Mouse (Mus musculus): ENCODE data around the gene Hoxc10. TPM values are rescaled to one million over a fixed set of nuclear protein-coding genes. Genes with fewer than 3 reads are reported as not detected.

Gene Hoxc10
- total RNA-seq, 2 experiments from 2014 or later = not detected

DNA sequence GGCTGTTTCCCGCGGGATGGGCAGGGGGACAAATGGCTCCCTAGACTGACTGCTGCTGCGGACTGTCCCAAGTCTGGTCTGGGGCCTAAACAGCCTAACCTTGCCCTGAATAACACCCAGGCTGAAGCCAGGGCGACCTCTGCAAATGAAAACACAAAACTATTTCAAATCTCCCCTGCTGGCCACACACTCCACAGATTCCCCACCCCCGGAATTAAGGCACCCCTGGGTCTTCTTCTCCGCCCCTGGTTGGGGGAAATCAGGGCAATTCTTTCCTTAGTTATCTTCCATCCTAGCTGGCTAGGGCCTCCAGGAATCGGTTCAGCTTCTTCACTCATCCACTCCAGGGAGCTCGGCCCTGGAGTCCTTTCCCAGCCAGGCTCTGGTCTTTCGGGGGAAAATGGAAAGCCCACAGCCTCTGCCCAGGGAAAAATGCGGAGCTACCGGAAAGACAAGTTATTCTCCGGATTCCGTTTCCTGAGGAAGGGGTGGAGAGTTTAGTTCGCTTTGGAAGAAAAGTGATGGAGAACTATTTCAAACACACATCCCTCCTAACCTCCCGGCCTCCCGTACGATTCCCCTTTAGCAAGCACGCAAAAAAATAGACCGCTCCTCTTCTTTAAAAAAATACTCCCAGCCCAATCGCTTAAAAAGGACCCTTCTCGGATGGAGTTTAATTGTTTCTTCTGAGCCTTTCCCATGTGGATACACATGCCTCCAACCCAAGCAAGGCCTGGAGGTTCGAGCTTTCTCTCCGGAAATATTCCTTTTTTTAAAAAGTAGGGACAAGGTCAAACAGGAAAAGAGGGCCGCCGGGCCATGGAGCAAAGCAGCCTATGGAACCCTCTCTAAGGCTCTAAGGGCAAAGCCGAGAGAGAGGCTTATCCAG, 1.3 kb upstream of the Hoxc10 start:
- no peak for ATAC-seq (replicated peaks; ENCODE audit: low FRiP score, low TSS enrichment, poor library complexity, severe bottlenecking)

DNA sequence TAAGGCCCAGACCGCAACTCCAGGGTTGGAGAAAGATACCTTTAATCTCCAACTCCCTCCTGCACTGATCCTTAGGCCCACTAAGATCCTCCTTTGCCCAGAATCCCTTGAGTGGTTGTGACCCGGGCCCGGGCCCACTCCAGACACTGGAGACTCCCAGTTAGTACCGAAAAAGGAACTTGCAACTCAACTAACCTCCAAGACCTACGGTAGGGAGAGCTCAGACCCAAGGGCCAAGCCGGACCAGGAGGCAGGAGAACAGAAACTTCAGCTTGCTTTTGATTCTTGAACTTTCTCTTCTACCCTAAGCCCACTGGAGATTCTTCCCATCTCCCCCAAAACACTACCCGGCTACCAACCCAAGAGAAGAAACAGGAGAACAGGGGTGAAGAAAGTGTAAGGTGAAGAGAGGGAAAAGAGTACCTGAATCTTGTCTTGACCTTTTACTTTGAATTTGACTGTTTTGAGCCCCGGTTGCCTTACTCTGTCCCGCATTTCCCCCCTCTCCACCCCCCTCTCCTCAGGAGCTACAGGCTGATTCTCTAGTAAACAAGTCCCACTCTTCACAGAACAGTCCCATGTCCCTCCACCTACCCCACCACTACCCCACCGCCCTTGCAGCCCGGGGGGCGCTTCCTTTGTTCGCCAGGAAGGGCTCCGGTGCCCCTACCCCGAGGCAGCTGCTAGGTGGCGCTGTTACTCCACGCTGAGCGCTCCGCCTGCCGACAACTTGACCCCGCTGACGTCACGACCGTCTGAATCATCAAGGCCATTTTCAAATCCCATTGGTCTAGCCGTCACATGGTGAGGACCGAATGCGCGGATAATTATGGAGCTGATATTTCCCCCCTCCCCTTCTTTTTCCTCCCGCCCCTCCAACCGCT, 462 bp upstream of the Hoxc10 start:
- 0 out of 2 replicates have a peak, but pooled peaks have one; percentile 48 for ATAC-seq (replicated peaks; ENCODE audit: low FRiP score, low TSS enrichment, poor library complexity, severe bottlenecking)

DNA sequence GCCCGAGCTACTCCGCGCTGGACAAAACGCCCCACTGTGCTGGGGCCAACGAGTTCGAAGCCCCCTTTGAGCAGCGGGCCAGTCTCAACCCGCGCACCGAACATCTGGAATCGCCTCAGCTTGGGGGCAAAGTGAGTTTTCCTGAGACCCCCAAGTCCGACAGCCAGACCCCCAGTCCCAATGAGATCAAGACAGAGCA, 615 bp downstream of the Hoxc10 start, which contains the start of gene Hoxc5:
TSS of gene Hoxc5 (plus strand) at position 132 of the 199 bp plus-strand sequence.
- 0 out of 2 replicates have a peak, but pooled peaks have one; percentile 5 for ATAC-seq (replicated peaks; ENCODE audit: low FRiP score, low TSS enrichment, poor library complexity, severe bottlenecking)

DNA sequence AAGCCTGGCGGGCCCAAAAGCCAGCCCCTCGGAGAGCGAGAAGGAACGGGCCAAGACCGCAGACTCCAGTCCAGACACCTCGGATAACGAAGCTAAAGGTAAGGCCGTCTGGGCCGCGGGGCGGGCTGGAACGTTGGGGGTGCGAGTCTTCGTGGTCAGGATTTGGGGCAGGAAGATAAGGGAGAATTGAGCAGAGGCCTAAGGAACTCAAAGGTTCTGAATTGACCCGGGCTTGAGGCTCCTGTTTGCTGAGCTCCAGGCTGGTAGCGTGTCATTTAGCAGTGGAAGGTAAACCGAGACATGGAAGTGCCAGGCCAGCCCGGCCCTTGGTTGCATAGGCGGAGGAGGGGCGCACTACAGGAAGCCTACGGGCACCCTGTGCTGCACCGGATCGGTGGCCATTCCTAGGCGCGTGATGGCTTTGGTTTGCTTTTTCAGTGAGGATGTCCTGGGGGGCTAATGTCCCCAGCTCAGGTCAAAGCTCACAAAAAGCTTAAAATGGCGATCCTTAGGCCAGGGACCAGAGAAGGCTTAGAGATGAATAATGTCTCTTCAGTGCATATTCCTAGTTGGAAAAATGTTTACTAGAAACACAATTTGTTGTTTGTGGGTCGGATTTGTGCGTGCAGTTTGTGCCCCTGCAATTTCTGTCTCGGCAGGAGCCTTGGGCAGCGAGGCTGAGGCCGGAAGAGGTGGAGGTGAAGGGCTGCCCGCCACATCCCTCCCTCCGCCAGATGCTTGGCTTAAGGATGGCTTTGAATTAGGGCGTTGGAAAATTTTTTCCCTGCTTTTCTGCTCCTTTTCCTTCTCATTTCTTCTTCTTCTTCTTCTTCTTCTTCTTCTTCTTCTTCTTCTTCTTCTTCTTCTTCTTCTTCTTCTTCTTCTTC, 1.2 kb downstream of the Hoxc10 start:
- ATAC-seq (replicated peaks; ENCODE audit: low FRiP score, low TSS enrichment, poor library complexity, severe bottlenecking) = no peak

DNA sequence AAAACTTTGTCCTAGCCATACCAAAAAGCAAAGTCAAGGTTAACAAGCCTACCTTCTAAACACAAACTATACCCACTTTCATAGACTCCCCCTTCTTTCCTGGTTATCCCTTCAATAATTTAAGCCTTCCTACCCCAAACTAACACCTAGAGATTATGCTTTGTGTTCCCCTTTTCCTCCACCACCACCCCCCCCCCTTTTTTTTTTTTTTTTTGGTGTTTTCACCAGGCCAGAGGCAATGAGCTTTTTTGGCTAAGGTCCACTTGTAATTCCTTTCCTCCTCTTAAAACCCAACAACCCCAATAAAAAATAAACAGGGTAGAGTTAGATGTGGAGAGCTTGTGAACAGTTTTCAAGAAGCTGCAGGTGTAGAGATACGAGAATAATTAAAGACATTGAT, 2.7 kb downstream of the Hoxc10 start:
- ATAC-seq (replicated peaks; ENCODE audit: low FRiP score, low TSS enrichment, poor library complexity, severe bottlenecking) = no peak

DNA sequence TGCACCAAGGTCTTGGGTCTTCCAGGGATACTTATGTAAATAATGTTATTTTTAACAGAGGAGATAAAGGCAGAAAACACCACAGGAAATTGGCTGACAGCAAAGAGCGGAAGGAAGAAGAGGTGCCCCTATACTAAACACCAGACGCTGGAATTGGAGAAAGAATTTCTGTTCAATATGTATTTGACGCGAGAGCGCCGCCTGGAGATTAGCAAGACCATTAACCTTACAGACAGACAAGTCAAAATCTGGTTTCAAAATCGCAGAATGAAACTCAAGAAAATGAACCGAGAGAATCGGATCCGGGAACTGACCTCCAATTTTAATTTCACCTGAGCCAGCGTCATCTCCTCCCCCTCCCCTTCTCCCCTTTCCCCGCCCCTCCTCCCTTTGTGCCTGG, 4.1 kb downstream of the Hoxc10 start:
- no peak for ATAC-seq (replicated peaks; ENCODE audit: low FRiP score, low TSS enrichment, poor library complexity, severe bottlenecking)

DNA sequence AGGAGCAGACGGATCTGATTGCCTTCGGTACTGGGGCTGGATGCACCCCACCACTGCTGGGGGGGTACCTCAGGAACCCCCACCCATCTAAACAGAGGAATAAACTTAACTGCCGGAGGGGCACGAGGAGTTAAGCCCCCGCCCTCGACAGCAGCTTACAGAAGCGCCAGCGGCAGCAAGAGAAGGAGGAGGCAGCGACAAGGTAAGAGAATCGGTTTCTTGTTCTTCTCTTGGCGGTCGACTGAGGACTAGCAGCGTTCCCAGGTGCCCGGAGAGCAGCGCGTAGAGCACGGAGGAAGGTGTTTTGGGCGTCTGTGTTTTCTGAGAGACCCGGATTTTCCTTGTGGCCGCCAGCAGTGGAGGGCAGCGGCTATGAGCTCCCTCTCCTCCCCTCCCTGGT, 5.7 kb downstream of the Hoxc10 start:
- ATAC-seq (replicated peaks; ENCODE audit: low FRiP score, low TSS enrichment, poor library complexity, severe bottlenecking) = no peak

DNA sequence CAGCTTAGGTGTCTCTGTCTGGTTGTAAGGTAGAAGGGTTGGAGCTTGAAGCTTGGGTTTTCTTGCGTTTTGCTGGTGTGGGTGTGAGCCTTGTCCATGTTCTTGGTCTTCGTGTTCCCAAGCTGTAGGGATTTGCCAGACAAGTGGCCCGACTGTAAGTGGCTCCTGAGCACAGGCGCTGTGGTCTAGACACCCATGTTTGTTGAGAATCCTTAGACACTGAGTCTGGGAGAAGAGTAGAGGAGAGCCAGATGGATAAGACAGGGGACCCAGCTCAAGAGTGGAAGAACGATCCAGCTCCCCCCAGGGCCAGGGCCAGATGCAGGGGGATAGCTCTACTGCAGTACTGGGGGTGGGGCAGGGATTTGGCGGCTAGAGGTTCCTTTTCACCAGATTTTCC, 6.2 kb downstream of the Hoxc10 start:
- no peak for ATAC-seq (replicated peaks; ENCODE audit: low FRiP score, low TSS enrichment, poor library complexity, severe bottlenecking)

DNA sequence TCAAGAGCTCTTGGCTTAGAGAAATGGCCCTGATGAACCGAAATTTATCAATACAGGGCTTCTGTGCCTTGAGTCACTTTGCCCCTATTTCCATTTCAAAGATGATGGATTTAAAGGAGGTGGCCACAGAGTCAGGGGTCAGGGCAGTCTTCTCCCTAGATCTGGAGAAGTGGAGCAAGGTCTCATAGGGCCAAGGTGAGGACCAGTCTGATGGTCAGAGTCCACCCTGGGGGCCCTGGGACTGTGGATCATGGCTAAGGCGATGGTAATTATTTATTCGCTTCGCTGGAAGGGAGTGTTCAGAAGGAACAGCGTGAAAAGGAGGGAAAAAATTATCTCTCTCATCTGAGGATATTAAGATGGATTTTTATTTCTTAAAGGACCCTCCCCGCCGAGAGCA, 8.4 kb downstream of the Hoxc10 start:
- no peak for ATAC-seq (replicated peaks; ENCODE audit: low FRiP score, low TSS enrichment, poor library complexity, severe bottlenecking)

DNA sequence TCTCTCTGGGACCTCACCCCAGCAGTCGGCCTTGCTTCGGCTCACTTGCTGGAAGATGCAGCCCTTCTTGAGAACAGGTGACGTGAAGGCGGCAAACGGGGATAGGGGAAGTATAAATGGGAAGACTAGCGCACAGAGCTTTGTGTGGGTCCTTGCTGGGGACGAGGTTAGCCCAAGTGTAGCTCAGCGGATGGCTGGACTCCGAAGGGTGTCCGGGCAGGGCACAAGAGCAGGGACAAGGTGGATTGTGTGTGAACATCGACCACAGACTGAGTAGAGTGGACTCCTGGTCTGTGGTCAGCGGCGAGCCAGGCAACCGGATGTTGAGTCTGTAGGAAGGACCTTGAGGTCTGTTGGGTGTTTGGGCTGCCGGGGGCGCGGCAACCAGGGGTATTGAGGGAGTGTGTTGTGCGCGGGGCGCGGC, 9.1 kb downstream of the Hoxc10 start:
- no peak for ATAC-seq (replicated peaks; ENCODE audit: low FRiP score, low TSS enrichment, poor library complexity, severe bottlenecking)

DNA sequence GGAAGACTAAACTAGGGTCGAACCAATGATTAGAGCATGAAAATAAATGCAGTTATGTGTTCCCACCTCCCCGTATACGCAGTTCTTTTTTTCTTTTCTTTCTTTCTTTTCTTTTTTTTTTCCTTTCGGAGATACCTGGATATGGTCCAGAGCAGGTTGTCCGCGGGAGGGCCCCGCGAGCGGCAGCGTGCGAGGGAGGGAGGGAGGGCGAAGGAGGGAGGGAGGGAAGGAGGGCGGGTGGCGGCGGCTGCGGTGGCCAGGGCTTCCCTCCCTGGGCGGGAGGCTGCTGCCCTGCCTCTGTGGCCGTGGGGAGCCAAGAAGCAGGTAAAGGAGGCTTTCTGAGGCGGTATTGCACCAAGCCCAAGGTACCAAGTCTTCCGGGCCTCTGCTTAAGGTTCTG, 9.6 kb downstream of the Hoxc10 start, which contains the start of gene Hoxc9:
TSS of gene Hoxc9 (plus strand) at position 269 of the 400 bp plus-strand sequence.
- no peak for ATAC-seq (replicated peaks; ENCODE audit: low FRiP score, low TSS enrichment, poor library complexity, severe bottlenecking)

DNA sequence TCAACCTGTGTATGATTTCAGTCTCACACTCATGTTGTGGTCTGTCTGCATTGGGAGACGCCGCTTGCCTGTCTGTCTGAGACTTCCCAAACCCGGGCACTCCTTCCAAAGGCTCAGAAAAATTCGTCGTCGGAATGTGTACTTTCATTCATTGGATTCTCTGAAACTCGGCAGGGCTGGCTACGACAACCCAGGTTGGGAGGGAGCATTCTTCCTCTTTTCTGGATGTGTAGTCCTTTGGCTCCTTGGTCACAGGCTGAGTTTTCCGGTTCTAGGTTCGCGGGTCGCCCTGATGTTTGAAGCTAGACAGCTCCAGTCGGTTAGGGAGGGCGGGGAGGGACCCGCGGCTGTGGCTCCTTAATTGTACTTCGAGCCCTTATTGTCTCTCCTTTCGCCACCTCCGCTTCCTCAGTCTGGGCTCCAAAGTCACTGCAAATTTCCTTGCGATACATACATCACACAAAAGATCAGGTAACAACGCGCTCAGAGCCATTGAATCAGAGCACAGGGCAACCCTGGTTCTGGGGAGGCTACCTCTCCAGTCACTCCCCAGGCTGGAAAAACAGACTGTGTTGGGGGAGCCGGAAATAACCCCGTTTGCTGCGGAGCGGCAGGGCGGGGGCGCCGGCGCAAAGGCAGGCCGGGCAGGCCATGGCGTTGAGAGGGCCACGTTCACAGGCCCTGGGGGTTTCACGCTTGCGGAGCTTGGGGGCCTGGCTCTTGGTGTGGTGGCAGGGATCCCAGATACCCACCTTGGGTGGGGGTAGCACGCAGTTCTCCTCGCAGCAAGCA, 10.2 kb downstream of the Hoxc10 start:
- ATAC-seq (replicated peaks; ENCODE audit: low FRiP score, low TSS enrichment, poor library complexity, severe bottlenecking) = no peak

DNA sequence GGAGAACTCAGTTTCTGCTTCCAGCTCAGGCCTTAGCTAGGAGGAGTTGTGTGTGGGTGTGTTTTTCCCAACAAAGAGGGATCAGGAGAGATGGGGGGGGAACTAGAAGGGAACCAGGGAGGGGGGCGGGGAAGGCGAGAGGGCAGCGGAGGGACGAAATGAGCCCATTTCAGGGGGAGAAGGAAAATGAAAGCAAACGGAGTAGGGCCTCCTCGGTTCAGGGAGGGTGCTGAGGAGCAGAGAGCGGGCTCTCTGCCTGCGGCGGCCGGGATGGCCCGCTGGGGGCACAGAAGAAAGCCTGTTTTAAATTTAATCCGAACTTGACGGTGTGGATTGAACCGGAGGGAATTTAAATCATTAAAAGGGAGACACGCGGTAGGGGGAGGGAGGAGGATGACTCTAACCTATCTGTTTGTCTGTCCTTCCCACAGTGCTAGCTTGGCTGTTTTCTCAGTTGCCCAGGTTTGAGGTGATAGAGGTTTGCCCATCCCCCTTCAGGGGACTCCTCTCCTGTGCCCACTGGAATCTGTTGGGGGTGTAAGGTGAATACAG, 10.9 kb downstream of the Hoxc10 start:
- no peak for ATAC-seq (replicated peaks; ENCODE audit: low FRiP score, low TSS enrichment, poor library complexity, severe bottlenecking)

DNA sequence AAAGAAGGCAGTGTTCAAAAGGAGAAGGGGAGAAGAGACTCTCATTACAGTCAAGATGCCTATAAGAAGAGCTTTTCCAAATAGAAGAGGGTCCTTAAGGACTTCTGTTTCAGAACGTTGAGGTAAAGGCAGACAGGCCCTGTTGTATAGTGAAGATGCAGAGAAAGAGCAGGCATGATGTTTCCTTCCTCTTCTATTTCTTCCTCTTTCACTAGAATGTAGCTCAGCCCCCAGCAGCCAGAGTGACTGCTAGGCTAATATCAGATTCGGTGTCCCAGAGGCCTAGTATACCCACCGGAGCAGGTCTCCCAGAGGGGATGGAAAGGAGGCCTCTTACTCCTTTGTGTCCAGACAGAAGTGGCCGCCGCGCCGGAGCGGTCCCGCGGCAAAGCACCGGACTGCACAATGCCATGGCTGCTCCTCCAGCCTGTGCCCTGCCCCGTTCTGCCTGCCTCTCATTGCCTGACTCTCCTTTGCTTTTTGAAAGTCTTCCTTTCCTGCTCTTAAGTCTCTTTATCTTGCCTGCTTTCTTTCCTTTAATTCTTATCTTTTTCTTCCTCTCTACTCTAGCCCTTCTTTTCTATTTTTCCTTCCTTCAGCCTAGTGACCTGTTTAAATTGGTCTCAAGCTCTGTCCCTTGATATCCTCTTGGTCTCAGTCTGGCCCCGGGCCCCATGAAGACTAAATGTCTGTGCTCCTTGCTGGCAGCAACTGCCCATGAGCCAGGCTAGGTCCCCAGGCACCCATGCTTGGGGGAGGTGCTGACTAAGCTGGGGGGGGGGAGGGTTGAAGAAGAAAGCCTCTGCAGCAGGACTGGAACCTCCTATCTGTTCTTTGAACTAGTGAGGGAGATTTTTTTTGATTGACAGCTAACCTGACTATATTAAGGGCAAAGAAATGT, 12.3 kb downstream of the Hoxc10 start:
- ATAC-seq (replicated peaks; ENCODE audit: low FRiP score, low TSS enrichment, poor library complexity, severe bottlenecking) = no peak

DNA sequence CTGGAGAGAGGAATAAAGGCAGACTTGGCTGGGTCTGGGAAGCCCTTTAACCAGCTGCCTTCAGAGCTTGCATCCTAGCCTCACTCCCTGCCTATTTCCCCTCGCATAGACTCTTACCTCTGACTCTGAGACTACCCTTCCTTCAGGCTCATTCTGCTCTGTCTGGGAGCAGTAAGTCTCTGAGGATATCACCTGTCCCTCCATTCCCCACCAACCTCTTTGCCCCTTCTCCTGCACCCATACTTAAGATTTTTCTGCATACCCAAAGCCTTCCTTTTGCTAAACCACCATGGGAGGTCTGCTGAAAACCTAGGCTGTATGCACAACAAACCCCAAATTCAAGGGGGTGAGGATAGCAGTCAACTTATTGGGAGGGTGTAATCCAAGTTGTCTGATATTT, 13.3 kb downstream of the Hoxc10 start:
- ATAC-seq (replicated peaks; ENCODE audit: low FRiP score, low TSS enrichment, poor library complexity, severe bottlenecking) = no peak

DNA sequence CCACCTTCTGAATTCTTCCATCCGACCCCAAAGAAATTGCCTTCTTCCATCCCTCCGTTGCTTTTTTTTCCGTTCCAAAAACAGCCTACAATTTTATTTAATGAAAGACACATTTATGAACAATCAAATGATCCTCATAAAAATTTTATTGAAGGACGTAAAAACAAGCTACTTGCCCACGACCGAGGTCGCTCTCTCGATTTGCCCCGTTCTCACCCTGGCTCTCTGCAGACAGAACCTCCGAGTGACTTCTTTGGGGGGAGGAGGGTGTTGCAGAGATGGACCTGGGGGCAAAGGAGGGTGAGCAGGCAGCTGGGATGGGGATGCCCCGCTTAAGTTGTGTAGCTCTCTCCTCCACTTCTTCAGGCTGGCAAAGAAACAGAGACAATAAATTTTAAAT, 13.8 kb downstream of the Hoxc10 start:
- no peak for ATAC-seq (replicated peaks; ENCODE audit: low FRiP score, low TSS enrichment, poor library complexity, severe bottlenecking)

DNA sequence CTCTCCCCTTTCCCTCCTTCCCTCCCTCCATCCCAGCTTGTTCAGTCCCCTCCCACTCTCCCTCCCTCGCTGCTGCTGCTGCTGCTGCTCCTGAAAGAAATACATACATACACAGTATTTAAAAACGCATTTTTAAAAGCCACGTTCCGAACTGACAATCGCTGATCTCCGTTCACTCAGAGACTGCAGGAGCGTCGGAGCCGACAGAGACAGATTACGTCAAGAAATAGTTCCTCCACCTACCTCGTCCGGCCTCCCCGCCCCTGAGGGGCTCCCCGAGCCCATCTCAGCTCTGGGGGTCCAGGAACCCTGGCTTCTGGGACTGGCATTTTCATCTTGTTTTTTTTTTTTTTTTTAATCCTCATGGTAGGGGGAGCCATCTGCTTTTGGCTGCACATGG, 14.3 kb downstream of the Hoxc10 start:
- no peak for ATAC-seq (replicated peaks; ENCODE audit: low FRiP score, low TSS enrichment, poor library complexity, severe bottlenecking)

Data from megakaryocyte-erythroid progenitor cell, adult 5-6 weeks (primary cell).